Mouse (Mus musculus): ENCODE measurements around the gene Hunk. TPM values are rescaled to one million over a fixed set of nuclear protein-coding genes. Genes with fewer than 3 reads are reported as not detected.

Gene Hunk
- polyA plus RNA-seq, 1 experiment from 2014 or later: 22.2 TPM

Other genes with a start within 250 kb of the Hunk start
- gene Tiam1, start 242.2 kb upstream of the Hunk start, polyA plus RNA-seq (2016; fragmentation: Nextera tagmentation; extraction: Ambion mirVana): 49.5 and 59.7 TPM in 2 replicates
- gene Sod1, start 165.3 kb upstream of the Hunk start, polyA plus RNA-seq (2016; fragmentation: Nextera tagmentation; extraction: Ambion mirVana): 1,101 and 1,134 TPM in 2 replicates
- gene Scaf4, start 101.5 kb upstream of the Hunk start, polyA plus RNA-seq (2016; fragmentation: Nextera tagmentation; extraction: Ambion mirVana): 34.1 and 38.1 TPM in 2 replicates